20 mouse cellular contexts compared by ENCODE assay signal in the genomic region with DNA sequence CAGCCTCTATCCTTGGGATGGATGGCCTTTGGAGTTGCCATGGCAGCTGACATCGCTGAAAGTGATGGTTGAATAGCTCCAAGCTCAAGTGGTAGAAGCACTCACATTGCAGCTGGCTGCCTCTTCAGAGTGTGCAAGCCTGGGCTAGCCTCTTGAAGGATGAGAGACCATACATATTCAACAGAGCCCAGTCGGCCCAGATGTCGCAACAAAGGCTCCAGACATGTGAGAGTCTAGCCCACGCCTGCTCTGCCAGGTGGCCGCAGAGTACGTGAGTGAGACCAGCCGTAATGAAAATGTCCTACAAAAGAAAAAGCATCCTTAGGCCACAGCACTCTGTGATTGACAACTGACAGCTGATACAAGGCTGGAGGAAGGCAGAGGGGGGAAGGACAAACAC. TPM values are rescaled to one million over a fixed set of nuclear protein-coding genes. Genes with fewer than 3 reads are reported as not detected.
A peak's percentile ranks its signal among the peaks of the same experiment; 100 is the strongest.
DNase-seq lines count a peak whose midpoint lies in the region; ATAC-seq and TF ChIP-seq lines count a peak whose summit lies in the region.
"Had no signal": no experiment of that assay in that cellular context is flagged by ENCODE, and none has a peak within 500 bp of the region (broad histone marks: within the 10 kb centered on the region; RNA-seq: fewer than 3 reads in every experiment).

No protein-coding gene starts in this region.

- no peak overlapping the region for H3K4me3 ChIP-seq in left cerebral cortex, adult 2 months
- no peak overlapping the region for H3K4me3 ChIP-seq in ES-Bruce4 (ENCODE audit: low read depth, low read length)
- no peak overlapping the region for H3K4me3 ChIP-seq in forebrain, embryonic 15.5 days
- no peak overlapping the region for H3K4me3 ChIP-seq in heart, embryonic 10.5 days
- H3K4me3 ChIP-seq: embryonic facial prominence, embryonic 15.5 days; hindbrain, embryonic 12.5 days; kidney, embryonic 15.5 days; liver, embryonic 12.5 days; neural tube, embryonic 12.5 days had no signal

- 37% methylated on average over 7 of the region's 7 CpGs for WGBS in forebrain, embryonic 15.5 days
- 77% methylated on average over 7 of the region's 7 CpGs for WGBS in heart, embryonic 10.5 days

- intact Hi-C loops in left cerebral cortex, adult 2 months (cut with DNase I), result no loop called here
- intact Hi-C loops in left cerebral cortex, postnatal 4 days (cut with DNase I), result no loop called here

- peak; percentile 75; the same call in 1 of the 2 replicates for TF ChIP-seq EP300 in ES-Bruce4 (IDR thresholded peaks at IDR 0.05; ENCODE audit: insufficient read depth, low read depth, low read length)

- H3K4me2 ChIP-seq in forebrain, embryonic 15.5 days (replicated peaks), result no peak overlapping the region
- H3K4me2 ChIP-seq: embryonic facial prominence, embryonic 15.5 days; hindbrain, embryonic 12.5 days; kidney, embryonic 15.5 days; liver, embryonic 12.5 days; lung, embryonic 14.5 days; neural tube, embryonic 12.5 days had no signal

- no peaks in the 10 kb centered on the region for H3K27me3 ChIP-seq in ES-Bruce4 (ENCODE audit: control insufficient read depth, insufficient read depth, low read length, poor library complexity, severe bottlenecking)
- H3K27me3 ChIP-seq in forebrain, embryonic 15.5 days, result no peaks in the 10 kb centered on the region
- peaks cover 5% of the 10 kb centered on the region; the same call in 1 of the 2 replicates for H3K27me3 ChIP-seq in heart, embryonic 10.5 days (ENCODE audit: insufficient read depth, poor library complexity, severe bottlenecking)
- H3K27me3 ChIP-seq: embryonic facial prominence, embryonic 15.5 days; hindbrain, embryonic 12.5 days; kidney, embryonic 15.5 days; neural tube, embryonic 12.5 days had no signal

- DNase-seq in left cerebral cortex, adult 2 months (ENCODE audit: extremely low spot score in 1 of 2, low spot score in 2 of 2), result no peak
- no peak for DNase-seq in left cerebral cortex, postnatal 4 days
- DNase-seq in brain, embryonic 14.5 days (ENCODE audit: low read depth), result peak; percentile 89
- DNase-seq in heart, embryonic 10.5 days (ENCODE audit: low spot score), result no peak
- no peak for DNase-seq in B cell, adult 2 months
- DNase-seq in urinary bladder, adult 18-20 months (ENCODE audit: low spot score in 2 of 2), result no peak
- DNase-seq: gastrocnemius, postnatal 14 days; layer of hippocampus, postnatal 36 days; right cerebral cortex, postnatal 25 days; thymus, adult 18-20 months had no signal

- no peaks in the 10 kb centered on the region for H3K4me1 ChIP-seq in ES-Bruce4 (ENCODE audit: control insufficient read depth, insufficient read depth, low read length)
- peaks cover 26% of the 10 kb centered on the region for H3K4me1 ChIP-seq in forebrain, embryonic 15.5 days
- H3K4me1 ChIP-seq in heart, embryonic 10.5 days, result peaks cover 5% of the 10 kb centered on the region; the same call in 1 of the 2 replicates
- H3K4me1 ChIP-seq: embryonic facial prominence, embryonic 15.5 days; liver, embryonic 12.5 days had no signal

- H3K27ac ChIP-seq in left cerebral cortex, adult 2 months, result peak overlapping the region; percentile 36; the same call in 1 of the 2 replicates
- H3K27ac ChIP-seq in ES-Bruce4 (ENCODE audit: insufficient read depth, low read length), result peak overlapping the region; percentile 13; the same call in 1 of the 2 replicates
- peak overlapping the region; percentile 59 for H3K27ac ChIP-seq in forebrain, embryonic 15.5 days (replicated peaks)
- no peak overlapping the region for H3K27ac ChIP-seq in heart, embryonic 10.5 days
- H3K27ac ChIP-seq: embryonic facial prominence, embryonic 15.5 days; hindbrain, embryonic 12.5 days; kidney, embryonic 15.5 days; liver, embryonic 12.5 days; macrophage; neural tube, embryonic 12.5 days had no signal

- ATAC-seq in forebrain, embryonic 15.5 days (replicated peaks), result peak; percentile 52
- ATAC-seq: intestine, embryonic 16.5 days; liver, embryonic 12.5 days had no signal

- no peaks in the 10 kb centered on the region for H3K36me3 ChIP-seq in ES-Bruce4 (ENCODE audit: control insufficient read depth, insufficient read depth, low read length, poor library complexity, severe bottlenecking)
- H3K36me3 ChIP-seq in forebrain, embryonic 15.5 days, result no peaks in the 10 kb centered on the region
- no peaks in the 10 kb centered on the region for H3K36me3 ChIP-seq in heart, embryonic 10.5 days
- H3K36me3 ChIP-seq: embryonic facial prominence, embryonic 15.5 days; hindbrain, embryonic 12.5 days; kidney, embryonic 15.5 days; liver, embryonic 12.5 days; neural tube, embryonic 12.5 days had no signal

- H3K9me3 ChIP-seq in ES-Bruce4 (replicated peaks; ENCODE audit: control insufficient read depth, insufficient read depth, low read length, poor library complexity, severe bottlenecking), result no peaks in the 10 kb centered on the region
- H3K9me3 ChIP-seq in forebrain, embryonic 15.5 days, result no peaks in the 10 kb centered on the region
- H3K9me3 ChIP-seq in heart, embryonic 10.5 days, result no peaks in the 10 kb centered on the region
- H3K9me3 ChIP-seq: embryonic facial prominence, embryonic 15.5 days; hindbrain, embryonic 12.5 days; kidney, embryonic 15.5 days; liver, embryonic 12.5 days; neural tube, embryonic 12.5 days had no signal

- H3K9ac ChIP-seq in ES-Bruce4 (ENCODE audit: low read depth, poor library complexity, severe bottlenecking), result no peak overlapping the region
- H3K9ac ChIP-seq in forebrain, embryonic 15.5 days (replicated peaks), result no peak overlapping the region
- H3K9ac ChIP-seq: embryonic facial prominence, embryonic 15.5 days; hindbrain, embryonic 12.5 days; kidney, embryonic 15.5 days; liver, embryonic 12.5 days; lung, embryonic 14.5 days; neural tube, embryonic 12.5 days had no signal

- no peak for TF ChIP-seq CTCF in left cerebral cortex, adult 2 months (IDR thresholded peaks at IDR 0.05)
- no peak for TF ChIP-seq CTCF in ES-Bruce4 (IDR thresholded peaks at IDR 0.05; ENCODE audit: low read depth, low read length)
- no peak for TF ChIP-seq CTCF in brain, embryonic 14.5 days (IDR thresholded peaks at IDR 0.05; ENCODE audit: borderline replicate concordance, extremely low read depth, insufficient read depth, insufficient read length)

- TF ChIP-seq POLR2A in ES-Bruce4 (IDR thresholded peaks at IDR 0.05; ENCODE audit: insufficient read depth, low read length), result no peak
- TF ChIP-seq POLR2A in brain, embryonic 14.5 days (IDR thresholded peaks at IDR 0.05; ENCODE audit: borderline replicate concordance, extremely low read depth, insufficient read depth, insufficient read length, poor library complexity, severe bottlenecking), result no peak

RNA-seq across cellular contexts. Expression of gene Calm1, which starts 40.2 kb away (rescaled TPM):
- 1,000 to 10,000 TPM; 2,238 to 2,247 TPM for total RNA-seq in left cerebral cortex, adult 2 months (2021)
- total RNA-seq in left cerebral cortex, postnatal 4 days (2021), result 1,000 to 10,000 TPM; 1,473 to 1,476 TPM
- polyA plus RNA-seq in ES-Bruce4 (2011; ENCODE audit: insufficient read depth, insufficient read length, low read depth, missing spikeins), result 280 and 286 TPM in 2 replicates
- polyA plus RNA-seq in brain, embryonic 14.5 days (2012; rRNA removed), result 545 and 624 TPM in 2 replicates
- 2,112 and 2,174 TPM in 2 replicates for polyA plus RNA-seq in forebrain, embryonic 15.5 days (2015; fragmentation: Nextera tagmentation; extraction: Ambion mirVana)
- 841 and 1,083 TPM in 2 replicates for polyA plus RNA-seq in heart, embryonic 10.5 days (2016; fragmentation: Nextera tagmentation; extraction: Ambion mirVana)
